Mouse (Mus musculus) gastrocnemius, postnatal 4 days (tissue): ENCODE data around the gene Efna2. TPM values are rescaled to one million over a fixed set of nuclear protein-coding genes. Genes with fewer than 3 reads are reported as not detected.

Source experiments
- DNase-seq, 2 experiments: peaks; one replicate each; pipeline ENCODE4 v3.0.0; 2021 to 2022; ENCODE audit warnings: low spot score in 2 of 2, mixed read lengths in 2 of 2
- total RNA-seq, 2 experiments: library from RNA; stranded (reverse); gene quantifications; 2 replicates each; pipeline ENCODE4 v1.2.3; 2021

Efna2 gene
- total RNA-seq, 2 experiments from 2014 or later = 3.5 to 3.7 TPM

GRCm38 (mm10) chr10:80141786-80142529 lies 37.3 kb upstream of the Efna2 start:
- peak; percentile 81 to 94 for DNase-seq

- no peak for DNase-seq
Measured at GRCm38 (mm10) chr10:80142530-80142925, 36.8 kb upstream of the Efna2 start.

GRCm38 (mm10) chr10:80143664-80144063 lies 35.6 kb upstream of the Efna2 start:
- no peak for DNase-seq

- no peak for DNase-seq
Measured at GRCm38 (mm10) chr10:80144159-80144558, 35.1 kb upstream of the Efna2 start.

GRCm38 (mm10) chr10:80144864-80145838 lies 34.1 kb upstream of the Efna2 start:
- DNase-seq = peak in 1 of 2 experiments; percentile 81

GRCm38 (mm10) chr10:80145896-80146295 lies 33.4 kb upstream of the Efna2 start:
- DNase-seq = no peak

- DNase-seq = no peak
Measured at GRCm38 (mm10) chr10:80146568-80147011, 32.7 kb upstream of the Efna2 start.

- no peak for DNase-seq
Measured at GRCm38 (mm10) chr10:80147146-80147718, 32.0 kb upstream of the Efna2 start.

- DNase-seq = peak; percentile 75 to 84
Measured at GRCm38 (mm10) chr10:80147719-80148601, 31.3 kb upstream of the Efna2 start, which contains the start of gene Midn. Gene Midn (plus strand): TSS chr10:80148272.

GRCm38 (mm10) chr10:80148610-80149290 lies 30.5 kb upstream of the Efna2 start:
- peak; percentile 94 to 95 for DNase-seq

GRCm38 (mm10) chr10:80149291-80150225 lies 29.7 kb upstream of the Efna2 start:
- DNase-seq = peak; percentile 95 to 96

GRCm38 (mm10) chr10:80150226-80151210 lies 28.8 kb upstream of the Efna2 start:
- no peak for DNase-seq

- DNase-seq = no peak
Measured at GRCm38 (mm10) chr10:80151211-80152034, 27.9 kb upstream of the Efna2 start.

- DNase-seq = no peak
Measured at GRCm38 (mm10) chr10:80152071-80152872, 27.0 kb upstream of the Efna2 start.

GRCm38 (mm10) chr10:80152873-80153260 lies 26.4 kb upstream of the Efna2 start:
- no peak for DNase-seq

GRCm38 (mm10) chr10:80153713-80154112 lies 25.6 kb upstream of the Efna2 start:
- no peak for DNase-seq
